Comparison of ENCODE assay signal across 11 mouse cellular contexts in the genomic region with DNA sequence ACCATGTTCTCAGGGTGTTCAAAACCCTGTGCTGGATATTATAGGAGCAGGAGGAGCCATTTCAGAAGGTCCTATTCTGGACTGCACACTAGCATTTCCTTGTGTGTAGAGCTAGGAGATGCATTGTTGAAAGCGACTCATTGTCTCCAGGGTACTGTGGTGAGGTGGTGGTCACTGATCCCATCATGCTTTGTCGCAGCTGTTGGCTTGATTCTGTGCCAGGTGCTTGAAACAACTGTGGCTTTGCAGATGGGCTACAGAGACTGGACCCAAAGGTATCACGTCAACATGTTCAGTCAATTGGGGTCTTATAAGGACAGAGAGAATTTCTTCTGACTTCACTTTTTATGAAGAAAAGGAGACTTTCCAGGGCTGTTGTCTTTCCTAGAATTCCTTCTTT.
DNase-seq lines count a peak whose midpoint lies in the region; ATAC-seq and TF ChIP-seq lines count a peak whose summit lies in the region.
"Had no signal": no experiment of that assay in that cellular context is flagged by ENCODE, and none has a peak within 500 bp of the region (broad histone marks: within the 10 kb centered on the region; RNA-seq: fewer than 3 reads in every experiment).

No protein-coding gene starts in this region.

- no peaks in the 10 kb centered on the region for H3K27me3 ChIP-seq in CH12.LX (replicated peaks)
- no peaks in the 10 kb centered on the region for H3K27me3 ChIP-seq in forebrain, embryonic 11.5 days (ENCODE audit: control insufficient read depth, insufficient read depth, low read length)
- H3K27me3 ChIP-seq: embryonic facial prominence, embryonic 15.5 days; limb, embryonic 15.5 days had no signal

- H3K4me2 ChIP-seq in CH12.LX (ENCODE audit: insufficient read depth, low read depth, poor library complexity, severe bottlenecking) = no peak overlapping the region
- no peak overlapping the region for H3K4me2 ChIP-seq in forebrain, embryonic 11.5 days (ENCODE audit: low read depth, low read length, severe bottlenecking)
- H3K4me2 ChIP-seq: embryonic facial prominence, embryonic 15.5 days; limb, embryonic 15.5 days had no signal

- ATAC-seq in forebrain, embryonic 11.5 days (replicated peaks; ENCODE audit: low FRiP score) = no peak

- 85% methylated on average over 3 of the region's 3 CpGs for WGBS in forebrain, embryonic 11.5 days

- TF ChIP-seq RAD21 in CH12.LX (IDR thresholded peaks at IDR 0.05; ENCODE audit: low read depth, low read length) = no peak

- no peak overlapping the region for H3K9ac ChIP-seq in CH12.LX (ENCODE audit: insufficient read depth, low read depth)
- no peak overlapping the region for H3K9ac ChIP-seq in forebrain, embryonic 11.5 days (ENCODE audit: low read length)
- H3K9ac ChIP-seq: embryonic facial prominence, embryonic 15.5 days; limb, embryonic 15.5 days had no signal

- TF ChIP-seq CTCF in CH12.LX (conservative IDR thresholded peaks at IDR 0.05 in 1 of 2, IDR thresholded peaks at IDR 0.05 in 1 of 2; ENCODE audit: low read depth in 2 of 2, low read length in 2 of 2) = no peak

- dilution Hi-C loops in CH12.LX (cut with MboI; ENCODE audit: extremely low pct_ligation_motif_present, extremely low pct_unique_long_range_greater_than_20kb, low sequenced_read_pairs) = no loop called here

- no peaks in the 10 kb centered on the region for H3K36me3 ChIP-seq in CH12.LX (replicated peaks in 1 of 2; ENCODE audit: control insufficient read depth in 1 of 2, insufficient read depth in 1 of 2, low read length in 1 of 2)
- H3K36me3 ChIP-seq in forebrain, embryonic 11.5 days (ENCODE audit: control insufficient read depth, insufficient read depth, low read length) = no peaks in the 10 kb centered on the region
- H3K36me3 ChIP-seq: embryonic facial prominence, embryonic 15.5 days; limb, embryonic 15.5 days had no signal

- in situ Hi-C loops in CH12.LX (cut with MboI; ENCODE audit: low pct_ligation_motif_present, low pct_unique_long_range_greater_than_20kb, low sequenced_read_pairs) = no loop called here

- peaks cover 0 to 4% of the 10 kb centered on the region in 2 experiments; a peak in 1 of 4 replicates for H3K4me1 ChIP-seq in CH12.LX (ENCODE audit: control insufficient read depth in 1 of 2, insufficient read depth in 2 of 2)
- H3K4me1 ChIP-seq in forebrain, embryonic 11.5 days (replicated peaks; ENCODE audit: control insufficient read depth, insufficient read depth, low read length) = no peaks in the 10 kb centered on the region
- H3K4me1 ChIP-seq: embryonic facial prominence, embryonic 15.5 days; limb, embryonic 15.5 days had no signal

- no peak overlapping the region for H3K4me3 ChIP-seq in CH12.LX (replicated peaks in 1 of 3; ENCODE audit: low read depth in 2 of 3, low read length in 2 of 3, poor library complexity in 1 of 3)
- H3K4me3 ChIP-seq in forebrain, embryonic 11.5 days (ENCODE audit: low read depth, low read length) = no peak overlapping the region
- H3K4me3 ChIP-seq: embryonic facial prominence, embryonic 15.5 days; limb, embryonic 15.5 days had no signal

- no peak overlapping the region for H3K27ac ChIP-seq in CH12.LX (ENCODE audit: insufficient read depth, low read depth)
- H3K27ac ChIP-seq in forebrain, embryonic 11.5 days (ENCODE audit: low read depth, low read length) = no peak overlapping the region
- H3K27ac ChIP-seq: embryonic facial prominence, embryonic 15.5 days; limb, embryonic 15.5 days; stomach, postnatal 0 days had no signal

- intact Hi-C loops in heart, postnatal 25 days (cut with DNase I) = no loop called here

- H3K9me3 ChIP-seq in CH12.LX (replicated peaks; ENCODE audit: low read length) = no peaks in the 10 kb centered on the region
- H3K9me3 ChIP-seq in forebrain, embryonic 11.5 days (ENCODE audit: control insufficient read depth, low read length) = no peaks in the 10 kb centered on the region
- H3K9me3 ChIP-seq: embryonic facial prominence, embryonic 15.5 days; limb, embryonic 15.5 days had no signal

- TF ChIP-seq EP300 in CH12.LX (IDR thresholded peaks at IDR 0.05; ENCODE audit: low read length) = no peak

- DNase-seq in kidney, postnatal 14 days = peak; percentile 10
- DNase-seq in kidney, adult 11 months = no peak
- DNase-seq in CH12.LX (ENCODE audit: extremely low read depth) = peak; percentile 12
- DNase-seq in gastrocnemius, adult 18-20 months (ENCODE audit: low spot score) = peak; percentile 56
- DNase-seq in heart, postnatal 25 days (ENCODE audit: low spot score) = peak; percentile 17
- DNase-seq in retina, embryonic 14.5 days (ENCODE audit: low spot score) = no peak
- no peak for DNase-seq in forebrain, embryonic 11.5 days (ENCODE audit: low spot score)
- DNase-seq: cerebellum, adult 9-11 months had no signal

- no peak for TF ChIP-seq POLR2A in CH12.LX (IDR thresholded peaks at IDR 0.05; ENCODE audit: low read depth, low read length)

- H3K79me2 ChIP-seq in CH12.LX (replicated peaks; ENCODE audit: control insufficient read depth, extremely low read depth, insufficient read depth, poor library complexity, severe bottlenecking) = no peaks in the 10 kb centered on the region

TF ChIP-seq in CH12.LX, 34 proteins besides CTCF, POLR2A, EP300 and RAD21:
- no peak for TF ChIP-seq RCOR1 (conservative IDR thresholded peaks at IDR 0.05; ENCODE audit: low read depth, low read length)
- no peak for TF ChIP-seq MEF2A (IDR thresholded peaks at IDR 0.05; ENCODE audit: borderline replicate concordance, low read depth, low read length)
- TF ChIP-seq BHLHE40 (IDR thresholded peaks at IDR 0.05; ENCODE audit: low read depth, low read length) = no peak
- TF ChIP-seq SMC3 (IDR thresholded peaks at IDR 0.05; ENCODE audit: low read depth, low read length) = no peak
- TF ChIP-seq CHD2 (IDR thresholded peaks at IDR 0.05; ENCODE audit: low read length) = no peak
- TF ChIP-seq UBTF (IDR thresholded peaks at IDR 0.05; ENCODE audit: low read depth, low read length) = no peak
- TF ChIP-seq TCF12 (IDR thresholded peaks at IDR 0.05; ENCODE audit: low read depth, low read length) = no peak
- no peak for TF ChIP-seq ZMIZ1 (IDR thresholded peaks at IDR 0.05; ENCODE audit: low read depth, low read length)
- TF ChIP-seq MAFK (IDR thresholded peaks at IDR 0.05; ENCODE audit: insufficient replicate concordance, low read length) = no peak
- TF ChIP-seq HCFC1 (IDR thresholded peaks at IDR 0.05; ENCODE audit: low read depth, low read length) = no peak
- no peak for TF ChIP-seq MAZ (IDR thresholded peaks at IDR 0.05; ENCODE audit: low read depth, low read length)
- no peak for TF ChIP-seq JUN (IDR thresholded peaks at IDR 0.05; ENCODE audit: insufficient read depth, low read depth, low read length)
- no peak for TF ChIP-seq SIN3A (IDR thresholded peaks at IDR 0.05; ENCODE audit: low read length)
- no peak for TF ChIP-seq MYC (IDR thresholded peaks at IDR 0.05; ENCODE audit: low read depth, low read length)
- TF ChIP-seq MXI1 (IDR thresholded peaks at IDR 0.05; ENCODE audit: low read depth, low read length) = no peak
- TF ChIP-seq IRF4 (IDR thresholded peaks at IDR 0.05; ENCODE audit: low read depth, low read length) = no peak

Comparison
In these comparisons a context has a peak if more than half of its experiments do, and no peak if none do; other contexts are left out.
1. DNase-seq: peak in kidney, postnatal 14 days (single experiment), CH12.LX (single experiment), gastrocnemius, adult 18-20 months (single experiment) and heart, postnatal 25 days (single experiment); none in kidney, adult 11 months (single experiment), retina, embryonic 14.5 days (single experiment) and forebrain, embryonic 11.5 days (single experiment).